Mouse (Mus musculus) kidney, adult 2 months (tissue): ENCODE data around the gene Atrnl1. TPM values are rescaled to one million over a fixed set of nuclear protein-coding genes. Genes with fewer than 3 reads are reported as not detected.

Source experiments
- DNase-seq: peaks from one replicate; pipeline ENCODE4 v3.0.0; 2021
- H3K27ac ChIP-seq: fragments of 200-500 bp; 2 replicates; pipeline ENCODE4 v1.5.1; 2012; ENCODE audit warnings: low read depth, low read length, control low read depth, inconsistent platforms; ENCODE audit not compliant: insufficient read depth
- H3K27me3 ChIP-seq: fragments of 200-500 bp; replicated peaks from 2 replicates; pipeline ENCODE4 v1.6.1; 2012; ENCODE audit warnings: mild to moderate bottlenecking, moderate library complexity, low read length, inconsistent platforms; ENCODE audit not compliant: control insufficient read depth, insufficient read depth
- H3K36me3 ChIP-seq: fragments of 200-500 bp; 2 replicates; pipeline ENCODE4 v1.6.1; 2012; ENCODE audit warnings: mild to moderate bottlenecking, moderate library complexity, low read length, inconsistent platforms; ENCODE audit not compliant: control insufficient read depth, insufficient read depth
- H3K4me1 ChIP-seq: fragments of 200-500 bp; 2 replicates; pipeline ENCODE4 v1.6.1; 2011; ENCODE audit warnings: low read length; ENCODE audit not compliant: control insufficient read depth, insufficient read depth
- H3K4me3 ChIP-seq: fragments of 200-500 bp; 2 replicates; pipeline ENCODE4 v1.5.1; 2011; ENCODE audit warnings: mild to moderate bottlenecking, low read depth, low read length, control low read depth; ENCODE audit not compliant: insufficient read depth
- CTCF ChIP-seq: fragments of 200-500 bp; conservative IDR thresholded peaks from 2 replicates; pipeline ENCODE4 v1.5.1; 2011; ENCODE audit warnings: low read depth, mild to moderate bottlenecking, control low read depth, low read length, moderate library complexity, mixed read lengths; ENCODE audit not compliant: insufficient read depth, insufficient read length
- POLR2A ChIP-seq: fragments of 200-500 bp; IDR thresholded peaks from one replicate; pipeline ENCODE4 v1.6.1; 2011; ENCODE audit warnings: low read depth, low read length, control low read depth
- WGBS: fragments of 180-500 bp; shearing (Covaris S2); methylation state at CpG from one replicate; pipeline ENCODE4 v1.1.7; 2018; 5-methylcytosine and 5-hydroxymethylcytosine counted together
- polyA plus RNA-seq: library from polyadenylated mRNA; depleted of rRNA; stranded (reverse); fragments of >200 nt; gene quantifications from 2 replicates; pipeline ENCODE4 v1.2.3, GENCODE M21; 2012

The Atrnl1 gene
- polyA plus RNA-seq, 1 experiment, result 13.4 TPM

- H3K27me3 ChIP-seq, result no peaks in the 10 kb centered on the region
- no peak for DNase-seq
- H3K36me3 ChIP-seq, result no peaks in the 10 kb centered on the region
- no peak overlapping the region for H3K27ac ChIP-seq
- WGBS, result 94% methylated on average over 14 of the region's 14 CpGs
- TF ChIP-seq POLR2A (no peak), CTCF (no peak)
- no peak overlapping the region for H3K4me3 ChIP-seq
- no peaks in the 10 kb centered on the region for H3K4me1 ChIP-seq
Measured at GRCm38 (mm10) chr19:57942281-57942680, 331.4 kb downstream of the Atrnl1 start.

DNA sequence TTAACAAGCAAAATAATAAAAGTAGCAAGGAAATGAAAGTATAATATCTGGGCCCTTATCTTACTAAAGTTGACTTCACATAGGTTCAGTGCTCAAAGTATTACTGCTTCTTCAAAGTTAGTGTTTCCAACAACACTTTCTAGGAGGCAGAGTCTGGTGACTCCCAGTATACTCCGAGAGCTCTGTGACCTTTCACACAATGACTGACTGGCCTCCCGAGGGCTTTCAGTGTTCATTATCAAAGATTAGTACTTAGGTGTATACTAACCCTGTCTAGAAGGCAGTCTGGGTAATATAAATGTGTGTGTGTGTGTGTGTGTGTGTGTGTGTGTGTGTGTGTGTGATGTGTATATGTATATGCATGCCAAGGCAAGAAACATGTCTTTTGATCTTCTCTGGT, 332.5 kb downstream of the Atrnl1 start:
- Histone ChIP-seq H3K27ac (no peak overlapping the region), H3K36me3 (no peaks in the 10 kb centered on the region), H3K4me3 (no peak overlapping the region), H3K27me3 (no peaks in the 10 kb centered on the region), H3K4me1 (no peaks in the 10 kb centered on the region)
- no peak for DNase-seq
- TF ChIP-seq POLR2A (no peak), CTCF (no peak)
- 56% methylated on average over 2 of the region's 2 CpGs for WGBS

GRCm38 (mm10) chr19:57944680-57945079, 333.8 kb downstream of the Atrnl1 start:
- H3K4me3 ChIP-seq, result no peak overlapping the region
- TF ChIP-seq POLR2A (no peak), CTCF (no peak)
- no peaks in the 10 kb centered on the region for H3K36me3 ChIP-seq
- no peaks in the 10 kb centered on the region for H3K27me3 ChIP-seq
- no peak overlapping the region for H3K27ac ChIP-seq
- 82% methylated on average over 6 of the region's 6 CpGs for WGBS
- no peak for DNase-seq
- H3K4me1 ChIP-seq, result no peaks in the 10 kb centered on the region

DNA sequence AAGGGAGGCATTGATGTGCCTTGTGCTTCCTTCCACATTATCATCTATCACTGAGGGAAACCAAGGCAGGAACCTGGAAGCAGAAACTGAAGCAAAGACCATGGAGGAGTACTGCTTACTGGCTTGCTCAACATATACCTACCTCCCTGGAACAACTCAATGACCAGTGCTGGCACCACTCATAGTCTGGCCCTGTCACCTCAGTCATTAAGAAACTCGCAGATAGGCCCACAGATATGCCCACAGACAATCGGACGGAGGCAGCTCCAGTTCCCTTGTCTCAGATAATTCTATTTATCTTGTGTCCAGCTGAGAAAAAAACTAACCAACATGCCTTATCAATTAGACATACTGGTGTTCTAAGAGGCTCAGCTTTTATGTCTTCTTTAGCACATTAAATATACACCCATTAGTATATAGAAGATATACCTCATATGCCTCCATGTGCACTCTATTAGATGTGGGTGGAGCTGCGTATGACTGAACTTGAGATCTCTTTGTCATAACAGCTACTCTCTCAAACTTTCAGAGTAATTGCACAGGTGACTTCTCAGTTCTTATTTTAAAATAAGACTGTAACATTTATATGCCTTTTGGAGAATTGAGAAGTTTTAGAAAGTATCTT, 334.9 kb downstream of the Atrnl1 start:
- Histone ChIP-seq H3K27ac (no peak overlapping the region), H3K36me3 (no peaks in the 10 kb centered on the region), H3K4me3 (no peak overlapping the region), H3K27me3 (no peaks in the 10 kb centered on the region), H3K4me1 (no peaks in the 10 kb centered on the region)
- TF ChIP-seq CTCF, result no peak
- no peak for TF ChIP-seq POLR2A
- no peak for DNase-seq
- 98% methylated on average over 4 of the region's 4 CpGs for WGBS

- Histone ChIP-seq H3K27me3 (no peaks in the 10 kb centered on the region), H3K27ac (no peak overlapping the region), H3K36me3 (no peaks in the 10 kb centered on the region), H3K4me1 (no peaks in the 10 kb centered on the region), H3K4me3 (no peak overlapping the region)
- no peak for TF ChIP-seq POLR2A
- TF ChIP-seq CTCF, result no peak
- no peak for DNase-seq
- 95% methylated on average over 2 of the region's 2 CpGs for WGBS
Measured at GRCm38 (mm10) chr19:57948489-57948888, 337.7 kb downstream of the Atrnl1 start.

- no peak overlapping the region for H3K4me3 ChIP-seq
- no peaks in the 10 kb centered on the region for H3K4me1 ChIP-seq
- 72% methylated on average over 13 of the region's 13 CpGs for WGBS
- no peaks in the 10 kb centered on the region for H3K27me3 ChIP-seq
- no peak overlapping the region for H3K27ac ChIP-seq
- TF ChIP-seq POLR2A, result no peak
- no peak for TF ChIP-seq CTCF
- DNase-seq, result no peak
- no peaks in the 10 kb centered on the region for H3K36me3 ChIP-seq
Measured at GRCm38 (mm10) chr19:57949260-57949917, 338.6 kb downstream of the Atrnl1 start.

DNA sequence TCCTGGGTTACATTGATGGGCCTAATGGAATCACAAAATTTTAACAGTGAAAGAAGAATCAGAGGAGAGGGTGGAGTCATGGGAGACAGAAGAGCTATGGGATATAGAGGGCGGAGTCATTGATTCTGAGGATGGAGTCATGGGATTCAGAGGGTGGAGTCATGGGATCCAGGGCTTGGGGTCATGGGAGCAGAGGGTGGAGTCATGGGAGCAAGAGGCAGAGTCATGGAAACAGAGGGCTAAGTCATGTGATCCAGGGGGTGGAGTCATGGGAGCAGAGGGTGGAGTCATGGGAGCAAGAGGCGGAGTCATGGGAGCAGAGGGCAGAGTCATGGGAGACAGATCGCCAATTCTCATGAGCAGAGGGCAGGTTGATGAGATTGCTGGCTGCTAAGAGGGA, 343.3 kb downstream of the Atrnl1 start:
- H3K27ac ChIP-seq, result no peak overlapping the region
- no peaks in the 10 kb centered on the region for H3K4me1 ChIP-seq
- TF ChIP-seq POLR2A, result no peak
- TF ChIP-seq CTCF, result no peak
- DNase-seq, result no peak
- 99% methylated on average over 3 of the region's 3 CpGs for WGBS
- H3K36me3 ChIP-seq, result no peaks in the 10 kb centered on the region
- no peak overlapping the region for H3K4me3 ChIP-seq
- H3K27me3 ChIP-seq, result no peaks in the 10 kb centered on the region
